Comparison of ENCODE assay signal across 1 mouse cellular context in genomic region chr8:83332864-83333263, GRCm38 (mm10).
TF ChIP-seq lines count a peak whose summit lies in the region.

No protein-coding gene starts in this region.

TF ChIP-seq in MEL, 35 proteins besides CTCF, POLR2A, EP300 and RAD21 (continued from another document):
- TF ChIP-seq MAFK (IDR thresholded peaks at IDR 0.05; ENCODE audit: borderline replicate concordance, low read depth, low read length), result no peak
